Mouse (Mus musculus) megakaryocyte, embryonic 14.5 days (primary cell): ENCODE data around the gene Ap4s1.

ENCODE experiments used
- FLI1 ChIP-seq: IDR thresholded peaks from 2 replicates; pipeline ENCODE4 v1.6.1; 2012; ENCODE audit warnings: low read length, inconsistent platforms, mixed read lengths
- GATA1 ChIP-seq: IDR thresholded peaks from 3 replicates; pipeline ENCODE4 v1.6.1; 2012; ENCODE audit warnings: mixed read lengths, low read length, inconsistent platforms, borderline replicate concordance

DNA sequence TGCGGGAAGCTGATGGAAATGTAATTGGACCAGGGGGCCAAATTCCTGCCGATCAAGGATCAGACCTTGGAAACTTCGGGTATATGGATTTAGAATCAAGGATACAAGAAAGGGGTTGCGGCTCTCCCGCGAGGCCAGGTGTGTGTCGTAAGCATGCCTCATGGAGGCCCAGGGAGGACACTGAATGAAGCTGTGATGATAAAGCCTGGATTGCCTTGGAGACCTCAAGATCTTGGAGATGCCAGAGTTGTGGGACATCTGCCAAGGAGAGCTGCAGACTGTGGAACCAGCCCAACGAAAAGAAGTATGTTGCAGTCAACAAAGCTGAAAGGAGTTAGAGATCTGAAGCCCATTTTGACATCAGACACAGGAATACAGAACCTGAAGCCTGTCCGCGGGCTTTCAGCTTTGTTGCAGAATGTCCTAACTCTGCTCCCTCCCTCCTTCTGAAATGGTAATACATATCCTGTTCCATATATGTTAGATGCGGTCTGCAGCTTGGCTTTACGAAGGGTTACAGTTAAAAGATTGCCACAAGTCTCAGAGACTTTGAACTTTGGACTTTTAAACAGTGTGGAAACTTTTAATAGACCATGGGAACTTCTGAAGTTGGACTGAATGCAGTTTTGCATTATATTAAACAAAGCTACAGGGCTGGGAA lies 65.2 kb downstream of the Ap4s1 start:
- TF ChIP-seq GATA1 (no peak), FLI1 (no peak)
